16 mouse cellular contexts compared by ENCODE assay signal in the genomic region with DNA sequence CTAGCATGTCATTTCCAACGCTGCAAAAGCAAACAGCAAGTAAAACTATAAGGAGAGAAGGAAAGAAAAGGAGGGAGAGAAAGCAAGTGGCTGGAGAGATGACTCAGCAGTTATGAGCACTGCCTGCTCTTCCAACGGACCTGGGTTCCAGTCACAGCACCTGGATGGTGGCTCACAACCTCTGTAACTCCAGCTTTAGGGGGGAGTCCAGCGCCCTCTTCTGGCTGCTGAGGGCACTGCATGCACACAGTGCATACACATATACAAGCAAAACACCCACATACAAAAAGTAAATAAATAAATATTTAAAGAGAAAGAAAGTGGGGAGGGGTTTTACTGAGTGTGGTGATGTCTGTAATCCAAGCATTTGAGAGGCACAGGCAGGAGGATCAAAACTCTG. TPM values are rescaled to one million over a fixed set of nuclear protein-coding genes. Genes with fewer than 3 reads are reported as not detected.
DNase-seq lines count a peak whose midpoint lies in the region; ATAC-seq and TF ChIP-seq lines count a peak whose summit lies in the region.
"Had no signal": no experiment of that assay in that cellular context is flagged by ENCODE, and none has a peak within 500 bp of the region (broad histone marks: within the 10 kb centered on the region; RNA-seq: fewer than 3 reads in every experiment).

No protein-coding gene starts in this region.

- 0 out of 2 replicates have a peak, but pooled peaks cover 4% of the 10 kb centered on the region for H3K4me1 ChIP-seq in intestine, postnatal 0 days (replicated peaks; ENCODE audit: control insufficient read depth, insufficient read depth, low read length)
- H3K4me1 ChIP-seq in intestine, embryonic 16.5 days (ENCODE audit: control insufficient read depth, insufficient read depth, low read length): peaks cover 8% of the 10 kb centered on the region
- H3K4me1 ChIP-seq in lung, postnatal 0 days (ENCODE audit: insufficient read depth, low read depth, low read length): no peaks in the 10 kb centered on the region
- H3K4me1 ChIP-seq in E14TG2a.4 (replicated peaks; ENCODE audit: low read depth, low read length): no peaks in the 10 kb centered on the region
- no peaks in the 10 kb centered on the region for H3K4me1 ChIP-seq in bone marrow, adult 2 months (ENCODE audit: control insufficient read depth, insufficient read depth, low read length)
- H3K4me1 ChIP-seq: forebrain, embryonic 15.5 days; midbrain, embryonic 13.5 days had no signal

- H3K4me2 ChIP-seq in intestine, postnatal 0 days (replicated peaks; ENCODE audit: low read depth): no peak overlapping the region
- no peak overlapping the region for H3K4me2 ChIP-seq in intestine, embryonic 16.5 days (ENCODE audit: low read depth, low read length)
- no peak overlapping the region for H3K4me2 ChIP-seq in lung, postnatal 0 days (replicated peaks; ENCODE audit: low read depth, low read length)
- H3K4me2 ChIP-seq: forebrain, embryonic 15.5 days; liver, embryonic 15.5 days; midbrain, embryonic 13.5 days had no signal

- intact Hi-C loops in left cerebral cortex, postnatal 25 days (cut with DNase I): no loop called here

- 71% methylated on average over 3 of the region's 3 CpGs for WGBS in intestine, postnatal 0 days
- 71% methylated on average over 3 of the region's 3 CpGs for WGBS in intestine, embryonic 16.5 days
- 72% methylated on average over 3 of the region's 3 CpGs for WGBS in lung, postnatal 0 days
- WGBS in bone marrow, adult 2 months: 72% methylated on average over 3 of the region's 3 CpGs

- peaks cover 51% of the 10 kb centered on the region for H3K36me3 ChIP-seq in intestine, postnatal 0 days (ENCODE audit: control insufficient read depth, insufficient read depth)
- peaks cover 24% of the 10 kb centered on the region for H3K36me3 ChIP-seq in intestine, embryonic 16.5 days (ENCODE audit: control insufficient read depth, insufficient read depth, low read length)
- H3K36me3 ChIP-seq in lung, postnatal 0 days (ENCODE audit: insufficient read depth, low read length): 0 out of 2 replicates have a peak, but pooled peaks cover 3% of the 10 kb centered on the region
- peaks cover 77% of the 10 kb centered on the region for H3K36me3 ChIP-seq in E14TG2a.4 (ENCODE audit: insufficient read depth, low read length)

- TF ChIP-seq CTCF in intestine, postnatal 0 days (IDR thresholded peaks at IDR 0.05; ENCODE audit: low read depth): peak; percentile 59
- peak; percentile 34 for TF ChIP-seq CTCF in lung, postnatal 0 days (IDR thresholded peaks at IDR 0.05)
- peak; percentile 63 for TF ChIP-seq CTCF in E14TG2a.4 (conservative IDR thresholded peaks at IDR 0.05; ENCODE audit: low read length)
- TF ChIP-seq CTCF in bone marrow, adult 2 months (IDR thresholded peaks at IDR 0.05; ENCODE audit: control insufficient read depth, insufficient read depth, low read length): 0 out of 2 replicates have a peak, but pooled peaks have one; percentile 24

- no peak overlapping the region for H3K9ac ChIP-seq in intestine, postnatal 0 days (ENCODE audit: low read depth, low read length)
- no peak overlapping the region for H3K9ac ChIP-seq in intestine, embryonic 16.5 days (ENCODE audit: low read depth, low read length)
- no peak overlapping the region for H3K9ac ChIP-seq in lung, postnatal 0 days (replicated peaks; ENCODE audit: low read depth)
- H3K9ac ChIP-seq: forebrain, embryonic 15.5 days; liver, embryonic 15.5 days; midbrain, embryonic 13.5 days had no signal

- no peak for DNase-seq in lung, postnatal 0 days (ENCODE audit: low spot score)
- DNase-seq in lung, postnatal 36 days: no peak
- no peak for DNase-seq in left cerebral cortex, postnatal 25 days (ENCODE audit: low spot score in 2 of 2)
- DNase-seq: adrenal gland, adult 8-10 months; cerebellum, postnatal 10 days; heart, postnatal 14 days had no signal

- no peaks in the 10 kb centered on the region for H3K9me3 ChIP-seq in intestine, postnatal 0 days (ENCODE audit: control insufficient read depth)
- peaks cover 6% of the 10 kb centered on the region; the same call in 1 of the 2 replicates for H3K9me3 ChIP-seq in intestine, embryonic 16.5 days (ENCODE audit: control insufficient read depth, low read length)
- no peaks in the 10 kb centered on the region for H3K9me3 ChIP-seq in lung, postnatal 0 days (ENCODE audit: low read length)
- H3K9me3 ChIP-seq in E14TG2a.4 (ENCODE audit: low read length): peaks cover 55% of the 10 kb centered on the region
- H3K9me3 ChIP-seq: forebrain, embryonic 15.5 days; liver, embryonic 15.5 days had no signal

- H3K27me3 ChIP-seq in intestine, postnatal 0 days (replicated peaks; ENCODE audit: control insufficient read depth, insufficient read depth, low read length): no peaks in the 10 kb centered on the region
- H3K27me3 ChIP-seq in intestine, embryonic 16.5 days (replicated peaks; ENCODE audit: control insufficient read depth, insufficient read depth, low read length): no peaks in the 10 kb centered on the region
- H3K27me3 ChIP-seq in lung, postnatal 0 days (replicated peaks; ENCODE audit: insufficient read depth, low read length): no peaks in the 10 kb centered on the region
- no peaks in the 10 kb centered on the region for H3K27me3 ChIP-seq in E14TG2a.4 (ENCODE audit: insufficient read depth, low read length)
- H3K27me3 ChIP-seq: forebrain, embryonic 15.5 days; liver, embryonic 15.5 days; midbrain, embryonic 13.5 days had no signal

- no peak overlapping the region for H3K4me3 ChIP-seq in intestine, postnatal 0 days (ENCODE audit: low read depth, low read length)
- H3K4me3 ChIP-seq in intestine, embryonic 16.5 days (ENCODE audit: low read length): no peak overlapping the region
- H3K4me3 ChIP-seq in lung, postnatal 0 days (ENCODE audit: low read depth, low read length): no peak overlapping the region
- no peak overlapping the region for H3K4me3 ChIP-seq in E14TG2a.4 (replicated peaks; ENCODE audit: low read length)
- no peak overlapping the region for H3K4me3 ChIP-seq in bone marrow, adult 2 months (replicated peaks; ENCODE audit: control insufficient read depth, low read depth, low read length)
- H3K4me3 ChIP-seq: forebrain, embryonic 15.5 days; liver, embryonic 15.5 days; midbrain, embryonic 13.5 days had no signal

- no peak overlapping the region for H3K27ac ChIP-seq in intestine, postnatal 0 days (ENCODE audit: low read depth, low read length)
- H3K27ac ChIP-seq in intestine, embryonic 16.5 days (ENCODE audit: low read length): no peak overlapping the region
- H3K27ac ChIP-seq in lung, postnatal 0 days (ENCODE audit: low read length): no peak overlapping the region
- no peak overlapping the region for H3K27ac ChIP-seq in bone marrow, adult 2 months (ENCODE audit: control insufficient read depth, insufficient read depth, low read depth, low read length, poor library complexity)
- H3K27ac ChIP-seq: forebrain, embryonic 15.5 days; liver, embryonic 15.5 days; macrophage; midbrain, embryonic 13.5 days had no signal

- no peak for ATAC-seq in intestine, postnatal 0 days
- no peak for ATAC-seq in intestine, embryonic 16.5 days
- ATAC-seq in lung, postnatal 0 days: no peak
- no peak for ATAC-seq in granulocyte monocyte progenitor cell, adult 5-6 weeks (replicated peaks; ENCODE audit: poor library complexity, severe bottlenecking)
- ATAC-seq: forebrain, embryonic 15.5 days; hindbrain, embryonic 16.5 days; midbrain, embryonic 13.5 days had no signal

- TF ChIP-seq EP300 in lung, postnatal 0 days (IDR thresholded peaks at IDR 0.05): no peak

- no peak for TF ChIP-seq POLR2A in bone marrow, adult 2 months (IDR thresholded peaks at IDR 0.05; ENCODE audit: borderline replicate concordance, control insufficient read depth, low read depth, low read length)

RNA-seq across cellular contexts. Expression of gene Tmppe, which starts 20.1 kb away (rescaled TPM):
- 25.7 and 30.0 TPM in 2 replicates for polyA plus RNA-seq in intestine, postnatal 0 days (2015; fragmentation: Nextera tagmentation; extraction: Ambion mirVana)
- polyA plus RNA-seq in intestine, embryonic 16.5 days (2015; fragmentation: Nextera tagmentation; extraction: Ambion mirVana): 31.2 and 40.7 TPM in 2 replicates
- 5.5 TPM in 2 replicates for polyA plus RNA-seq in lung, postnatal 0 days (2015; fragmentation: Nextera tagmentation; extraction: Ambion mirVana)
- polyA plus RNA-seq in bone marrow, adult 2 months (2011; ENCODE audit: insufficient read depth, insufficient read length, low replicate concordance, missing spikeins): 0.81 and 3.5 TPM in 2 replicates
- 10 to 100 TPM in 1 of 2 experiments, 1 to 10 TPM in 1; 9.7 to 10.8 TPM for total RNA-seq in left cerebral cortex, postnatal 25 days (2021)
- 5.7 and 6.7 TPM in 2 replicates for total RNA-seq in granulocyte monocyte progenitor cell, adult 5-6 weeks (2014; fragmentation: Nextera tagmentation)
- 5.9 and 6.8 TPM in 2 replicates for total RNA-seq in granulocyte monocyte progenitor cell, adult 5-6 weeks (2017)

RNA-seq across cellular contexts. Expression of gene Glb1, which starts 20.2 kb away (rescaled TPM):
- polyA plus RNA-seq in intestine, postnatal 0 days (2015; fragmentation: Nextera tagmentation; extraction: Ambion mirVana): 491 and 524 TPM in 2 replicates
- 295 and 399 TPM in 2 replicates for polyA plus RNA-seq in intestine, embryonic 16.5 days (2015; fragmentation: Nextera tagmentation; extraction: Ambion mirVana)
- 23.3 and 23.4 TPM in 2 replicates for polyA plus RNA-seq in lung, postnatal 0 days (2015; fragmentation: Nextera tagmentation; extraction: Ambion mirVana)
- 4.7 and 11.0 TPM in 2 replicates for polyA plus RNA-seq in bone marrow, adult 2 months (2011; ENCODE audit: insufficient read depth, insufficient read length, low replicate concordance, missing spikeins)
- 10 to 100 TPM; 22.2 to 24.4 TPM for total RNA-seq in left cerebral cortex, postnatal 25 days (2021)
- total RNA-seq in granulocyte monocyte progenitor cell, adult 5-6 weeks (2014; fragmentation: Nextera tagmentation): 38.7 and 46.7 TPM in 2 replicates
- 40.8 and 42.9 TPM in 2 replicates for total RNA-seq in granulocyte monocyte progenitor cell, adult 5-6 weeks (2017)

RNA-seq across cellular contexts. Expression of gene Crtap, which starts 30.6 kb away (rescaled TPM):
- polyA plus RNA-seq in intestine, postnatal 0 days (2015; fragmentation: Nextera tagmentation; extraction: Ambion mirVana): 57.3 and 58.3 TPM in 2 replicates
- polyA plus RNA-seq in intestine, embryonic 16.5 days (2015; fragmentation: Nextera tagmentation; extraction: Ambion mirVana): 98.2 and 104 TPM in 2 replicates
- polyA plus RNA-seq in lung, postnatal 0 days (2015; fragmentation: Nextera tagmentation; extraction: Ambion mirVana): 83.8 and 84.8 TPM in 2 replicates
- polyA plus RNA-seq in bone marrow, adult 2 months (2011; ENCODE audit: insufficient read depth, insufficient read length, low replicate concordance, missing spikeins): 9.0 and 11.5 TPM in 2 replicates
- 1 to 10 TPM; 5.9 to 7.1 TPM for total RNA-seq in left cerebral cortex, postnatal 25 days (2021)
- 47.3 and 55.2 TPM in 2 replicates for total RNA-seq in granulocyte monocyte progenitor cell, adult 5-6 weeks (2014; fragmentation: Nextera tagmentation)
- total RNA-seq in granulocyte monocyte progenitor cell, adult 5-6 weeks (2017): 21.0 and 21.4 TPM in 2 replicates

Comparison
In these comparisons a context has a peak if more than half of its experiments do, and no peak if none do; other contexts are left out.
1. RNA of gene Glb1, which starts 20.2 kb away (polyA plus RNA-seq): 491 to 524 TPM in intestine, postnatal 0 days and 295 to 399 TPM in intestine, embryonic 16.5 days; 23.3 to 23.4 TPM in lung, postnatal 0 days and 4.7 to 11.0 TPM in bone marrow, adult 2 months; every median in the first group is over 10 times any median in the second.
2. Peak in every context shown above with its lines, with median percentiles within 50 percentile points of each other: CTCF ChIP-seq.